Mouse (Mus musculus) heart, adult 11 months (tissue): ENCODE data around the gene Mkrn1.
A peak's percentile ranks its signal among the peaks of the same experiment; 100 is the strongest.
"Not testable (repeated sequence)": the region's sequence is repeated elsewhere in the genome, so short reads cannot be mapped to it uniquely, and the experiment has no call there.

Experiments used
- DNase-seq: peaks from one replicate; pipeline ENCODE4 v3.0.0; 2022

The Mkrn1 gene

GRCm38 (mm10) chr6:39419851-39420721 lies at the start of gene Mkrn1:
TSS of gene Mkrn1 (minus strand) at chr6:39420462.
- DNase-seq, result peak; percentile 98

- no peak for DNase-seq
Observed at GRCm38 (mm10) chr6:39469427-39469826, 49.2 kb upstream of the Mkrn1 start.

GRCm38 (mm10) chr6:39462621-39463538 lies 42.6 kb upstream of the Mkrn1 start:
- DNase-seq, result peak; percentile 95

GRCm38 (mm10) chr6:39460040-39460439 lies 39.8 kb upstream of the Mkrn1 start:
- no peak for DNase-seq

- no peak for DNase-seq
Observed at GRCm38 (mm10) chr6:39455339-39456160, 35.3 kb upstream of the Mkrn1 start.

DNA sequence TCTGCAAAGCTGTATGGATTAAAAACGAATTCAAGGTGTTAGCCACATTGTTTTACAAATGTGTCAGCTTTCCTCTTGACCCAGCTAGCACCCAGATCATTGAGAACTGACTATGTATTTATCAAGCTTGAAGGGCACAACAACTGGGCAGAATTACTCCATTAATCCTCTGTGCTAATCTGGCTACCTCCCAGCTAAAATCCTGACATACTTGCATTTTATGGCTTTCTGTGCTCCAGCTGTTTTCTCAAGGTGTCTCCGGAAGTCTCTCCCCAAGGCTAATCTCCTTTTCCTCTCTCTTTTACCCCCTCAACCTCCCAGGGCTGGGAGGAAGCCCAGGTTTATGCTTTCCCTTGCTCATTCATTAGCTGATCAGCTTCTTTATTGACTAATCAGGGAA lies 34.4 kb upstream of the Mkrn1 start:
- DNase-seq, result no peak

DNA sequence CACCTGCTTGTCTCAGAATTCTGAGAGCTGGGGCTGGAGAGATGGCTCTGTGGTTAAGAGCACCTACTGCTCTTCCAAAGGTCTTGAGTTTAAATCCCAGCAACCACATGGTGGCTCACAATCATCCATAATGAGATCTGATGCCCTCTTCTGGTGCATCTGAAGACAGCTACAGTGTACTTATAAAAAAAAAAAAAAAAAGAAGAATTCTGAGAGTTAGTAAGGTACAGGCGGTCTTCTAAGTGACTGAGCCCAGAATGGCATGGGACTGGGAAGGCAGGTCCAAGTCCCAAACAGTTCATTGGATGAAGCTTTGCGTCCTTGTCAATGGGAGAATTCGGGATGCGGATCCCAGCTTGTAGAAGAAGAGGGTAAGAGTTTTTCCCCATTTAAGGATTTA lies 33.3 kb upstream of the Mkrn1 start:
- DNase-seq, result no peak

DNA sequence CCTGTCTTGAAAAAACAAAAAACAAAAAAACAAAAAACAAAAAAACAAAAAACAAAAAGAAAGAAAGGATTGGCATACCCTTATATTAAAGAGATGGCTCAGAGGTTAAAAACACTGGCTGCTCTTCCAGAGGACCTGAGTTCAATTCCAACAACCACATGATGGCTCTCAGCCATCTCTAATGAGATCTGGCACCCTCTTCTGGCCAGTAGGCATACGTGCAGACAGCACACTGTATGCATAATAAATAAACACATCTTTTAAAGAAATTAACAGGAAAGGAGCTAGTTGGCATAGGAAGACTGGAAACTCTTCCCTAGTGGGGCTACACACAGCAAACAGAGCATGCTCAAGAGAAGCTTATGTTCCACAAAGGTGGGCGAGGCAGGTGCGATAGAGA lies 30.8 kb upstream of the Mkrn1 start:
- no peak for DNase-seq

DNA sequence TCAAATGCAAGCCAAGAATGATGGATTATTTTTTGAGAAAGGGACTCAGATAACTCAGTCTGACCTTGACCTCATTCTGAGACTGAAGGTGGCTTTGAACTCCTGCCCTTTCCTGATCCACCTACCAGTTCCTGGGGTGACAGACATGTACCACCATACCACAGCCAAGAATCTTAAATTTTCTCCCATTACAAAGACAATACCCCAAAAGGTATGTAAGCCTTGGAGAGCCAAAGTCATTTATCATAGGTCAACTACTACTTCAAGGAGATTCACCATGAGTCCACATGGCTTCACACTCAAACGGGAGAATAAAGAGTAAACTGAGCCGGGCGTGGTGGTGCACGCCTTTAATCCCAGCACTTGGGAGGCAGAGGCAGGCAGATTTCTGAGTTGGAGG lies 30.3 kb upstream of the Mkrn1 start:
- no peak for DNase-seq

DNA sequence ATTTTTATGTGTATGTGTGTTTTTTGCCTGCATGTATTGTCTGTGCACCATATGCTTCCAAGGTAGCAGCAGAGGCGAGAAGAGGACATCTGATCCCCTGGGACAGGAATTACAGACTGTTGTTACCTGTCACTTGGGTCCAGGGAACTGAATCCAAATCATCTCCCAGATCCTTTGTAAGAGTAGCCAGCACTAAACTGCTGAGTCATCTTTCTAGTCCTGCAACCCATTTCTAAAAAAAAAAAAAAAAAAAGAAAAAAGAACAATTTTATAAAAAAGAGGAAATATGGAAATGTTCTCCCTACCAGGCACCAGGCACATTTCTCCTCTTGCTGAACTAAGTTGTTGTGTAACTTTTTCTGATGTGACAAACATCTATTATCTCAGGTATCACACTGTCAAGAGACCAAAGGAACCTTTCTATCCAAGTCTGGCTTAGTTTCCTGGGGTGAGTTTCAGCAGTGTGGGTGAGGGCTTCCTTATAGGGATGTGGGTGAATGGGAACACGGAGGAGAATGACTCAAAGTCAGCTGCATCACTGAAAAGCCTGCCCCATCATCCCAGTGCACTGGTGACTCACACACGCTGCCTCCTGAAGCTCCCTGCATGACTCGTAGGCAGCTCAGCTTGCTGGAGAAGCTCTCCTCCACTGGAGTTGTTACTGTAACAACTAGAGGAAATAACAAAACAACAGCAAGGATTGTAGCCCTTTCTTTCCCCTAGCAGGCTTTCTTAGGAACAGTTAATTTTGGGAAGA lies 27.3 kb upstream of the Mkrn1 start:
- DNase-seq, result no peak

GRCm38 (mm10) chr6:39445801-39446572 lies 25.7 kb upstream of the Mkrn1 start:
- DNase-seq, result no peak

GRCm38 (mm10) chr6:39442786-39443287 lies 22.6 kb upstream of the Mkrn1 start:
- no peak for DNase-seq

DNA sequence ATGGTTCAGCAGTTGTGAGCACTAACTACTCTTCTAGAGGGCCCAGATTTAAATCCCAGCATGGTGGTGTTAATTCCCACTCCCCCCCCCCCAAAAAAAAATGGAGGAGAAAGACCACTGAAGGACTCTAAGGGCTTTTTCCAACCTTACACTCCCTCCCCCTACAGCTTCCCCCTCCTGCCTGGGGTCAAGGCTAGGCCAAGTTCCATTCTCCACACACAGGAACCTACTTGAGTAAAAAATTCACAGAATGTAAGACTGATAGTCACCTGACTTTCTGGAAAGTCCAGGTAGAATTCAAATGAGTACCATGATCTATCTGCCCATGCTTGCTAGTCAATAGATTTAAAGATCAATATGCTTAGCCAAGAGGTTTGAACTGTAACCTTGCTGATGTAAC lies 19.9 kb upstream of the Mkrn1 start:
- no peak for DNase-seq

GRCm38 (mm10) chr6:39437519-39437918 lies 17.3 kb upstream of the Mkrn1 start:
- not testable (repeated sequence) for DNase-seq

- DNase-seq, result no peak
Observed at GRCm38 (mm10) chr6:39435875-39436274, 15.6 kb upstream of the Mkrn1 start.

GRCm38 (mm10) chr6:39434886-39435492 lies 14.7 kb upstream of the Mkrn1 start:
- DNase-seq, result no peak

- no peak for DNase-seq
Observed at GRCm38 (mm10) chr6:39434111-39434885, 14.0 kb upstream of the Mkrn1 start.

- no peak for DNase-seq
Observed at GRCm38 (mm10) chr6:39433701-39434100, 13.4 kb upstream of the Mkrn1 start.

DNA sequence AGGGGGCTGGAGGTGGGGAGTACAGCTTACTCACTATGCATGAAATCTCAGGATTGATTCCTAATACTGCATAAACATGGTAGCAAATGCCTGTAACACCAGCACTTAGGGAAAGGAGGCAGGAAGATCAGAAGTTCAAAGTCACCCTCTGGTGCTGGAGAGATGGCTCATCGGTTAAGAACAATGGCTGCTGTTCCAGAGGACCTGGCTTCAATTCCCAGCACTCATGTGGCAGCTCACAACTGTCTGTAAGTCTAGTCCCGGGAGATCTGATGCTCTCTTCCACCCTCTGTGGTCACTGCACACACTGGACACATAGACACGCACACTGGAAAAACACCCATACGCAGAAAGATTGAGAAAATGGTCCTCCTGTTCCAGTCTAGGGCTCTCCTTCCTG lies 12.9 kb upstream of the Mkrn1 start:
- DNase-seq, result no peak

GRCm38 (mm10) chr6:39430722-39431121 lies 10.5 kb upstream of the Mkrn1 start:
- no peak for DNase-seq
